Mouse (Mus musculus) layer of hippocampus, postnatal 25 days (tissue): ENCODE results near the gene Dmxl2. TPM values are rescaled to one million over a fixed set of nuclear protein-coding genes. Genes with fewer than 3 reads are reported as not detected.

Experiments used
- DNase-seq, 2 experiments: peaks; one replicate each; pipeline ENCODE4 v3.0.0; 2022; ENCODE audit warnings: mixed read lengths in 2 of 2, low spot score in 1 of 2; ENCODE audit errors: extremely low spot score in 1 of 2
- total RNA-seq, 2 experiments: library from RNA; stranded (reverse); gene quantifications; 2 replicates each; pipeline ENCODE4 v1.2.3; 2021

Dmxl2 gene
- total RNA-seq, 2 experiments from 2014 or later: 187 to 212 TPM

GRCm38 (mm10) chr9:54500832-54501452, 484 bp downstream of the Dmxl2 start:
- DNase-seq: no peak

- DNase-seq: no peak
Observed at GRCm38 (mm10) chr9:54499791-54500190, 1.6 kb downstream of the Dmxl2 start.

GRCm38 (mm10) chr9:54499291-54499690, 2.1 kb downstream of the Dmxl2 start:
- DNase-seq: no peak

- DNase-seq: no peak
Observed at GRCm38 (mm10) chr9:54490431-54490830, 11.0 kb downstream of the Dmxl2 start.

GRCm38 (mm10) chr9:54489599-54489998, 11.8 kb downstream of the Dmxl2 start:
- DNase-seq: no peak

GRCm38 (mm10) chr9:54484927-54485326, 16.5 kb downstream of the Dmxl2 start:
- DNase-seq: no peak

GRCm38 (mm10) chr9:54483215-54483614, 18.2 kb downstream of the Dmxl2 start:
- DNase-seq: no peak

GRCm38 (mm10) chr9:54482763-54483162, 18.7 kb downstream of the Dmxl2 start:
- no peak for DNase-seq

GRCm38 (mm10) chr9:54479054-54479453, 22.4 kb downstream of the Dmxl2 start:
- no peak for DNase-seq

GRCm38 (mm10) chr9:54478117-54478516, 23.3 kb downstream of the Dmxl2 start:
- DNase-seq: no peak

GRCm38 (mm10) chr9:54474546-54474945, 26.9 kb downstream of the Dmxl2 start:
- DNase-seq: no peak

- no peak for DNase-seq
Observed at GRCm38 (mm10) chr9:54474031-54474430, 27.4 kb downstream of the Dmxl2 start.

- no peak for DNase-seq
Observed at GRCm38 (mm10) chr9:54472784-54473183, 28.6 kb downstream of the Dmxl2 start.

GRCm38 (mm10) chr9:54469339-54469738, 32.1 kb downstream of the Dmxl2 start:
- DNase-seq: no peak

- DNase-seq: no peak
Observed at GRCm38 (mm10) chr9:54467433-54467933, 33.9 kb downstream of the Dmxl2 start.

- DNase-seq: no peak
Observed at GRCm38 (mm10) chr9:54463483-54464054, 37.9 kb downstream of the Dmxl2 start.

- no peak for DNase-seq
Observed at GRCm38 (mm10) chr9:54439015-54439414, 62.4 kb downstream of the Dmxl2 start.

GRCm38 (mm10) chr9:54438246-54438645, 63.2 kb downstream of the Dmxl2 start:
- peak in 1 of 2 experiments; percentile 50 for DNase-seq

- DNase-seq: no peak
Observed at GRCm38 (mm10) chr9:54416238-54416637, 85.2 kb downstream of the Dmxl2 start.

- DNase-seq: no peak
Observed at GRCm38 (mm10) chr9:54356756-54357155, 144.7 kb downstream of the Dmxl2 start.

- DNase-seq: no peak
Observed at GRCm38 (mm10) chr9:54342026-54342425, 159.4 kb downstream of the Dmxl2 start.

GRCm38 (mm10) chr9:54336532-54337144, 164.8 kb downstream of the Dmxl2 start:
- peak; percentile 40 to 65 for DNase-seq
